Mouse (Mus musculus) bone marrow, adult 2 months (tissue): ENCODE data around the gene Tmcc3. TPM values are rescaled to one million over a fixed set of nuclear protein-coding genes. Genes with fewer than 3 reads are reported as not detected.

Source experiments
- H3K27ac ChIP-seq: fragments of 200-500 bp; 2 replicates; pipeline ENCODE4 v1.5.1; 2012; ENCODE audit warnings: low read depth, mild to moderate bottlenecking, control low read depth, inconsistent platforms, low read length; ENCODE audit not compliant: control insufficient read depth, poor library complexity, insufficient read depth
- H3K4me1 ChIP-seq: fragments of 200-500 bp; 2 replicates; pipeline ENCODE4 v1.6.1; 2011; ENCODE audit warnings: low read length; ENCODE audit not compliant: control insufficient read depth, insufficient read depth
- H3K4me3 ChIP-seq: fragments of 200-500 bp; replicated peaks from 2 replicates; pipeline ENCODE3; 2011; ENCODE audit warnings: mild to moderate bottlenecking, low read depth, low read length, control low read depth; ENCODE audit not compliant: control insufficient read depth
- CTCF ChIP-seq: fragments of 200-500 bp; IDR thresholded peaks from 2 replicates; pipeline ENCODE4 v1.5.1; 2011; ENCODE audit warnings: low read length, control low read depth; ENCODE audit not compliant: control insufficient read depth, insufficient read depth
- POLR2A ChIP-seq: fragments of 200-500 bp; IDR thresholded peaks from 2 replicates; pipeline ENCODE4 v1.6.1; 2011; ENCODE audit warnings: low read depth, mild to moderate bottlenecking, control low read depth, low read length, borderline replicate concordance; ENCODE audit not compliant: control insufficient read depth
- WGBS: fragments of 180-500 bp; shearing (Covaris S2); methylation state at CpG from one replicate; pipeline ENCODE4 v1.1.7; 2018; 5-methylcytosine and 5-hydroxymethylcytosine counted together
- polyA plus RNA-seq: library from polyadenylated mRNA; stranded (reverse); fragments of >200 nt; gene quantifications from 2 replicates; pipeline ENCODE4 v1.2.4, GENCODE M21; 2011; ENCODE audit warnings: low replicate concordance; ENCODE audit not compliant: missing spikeins, insufficient read depth, insufficient read length

Tmcc3 gene
- polyA plus RNA-seq, 1 experiment: 5.9 TPM

DNA sequence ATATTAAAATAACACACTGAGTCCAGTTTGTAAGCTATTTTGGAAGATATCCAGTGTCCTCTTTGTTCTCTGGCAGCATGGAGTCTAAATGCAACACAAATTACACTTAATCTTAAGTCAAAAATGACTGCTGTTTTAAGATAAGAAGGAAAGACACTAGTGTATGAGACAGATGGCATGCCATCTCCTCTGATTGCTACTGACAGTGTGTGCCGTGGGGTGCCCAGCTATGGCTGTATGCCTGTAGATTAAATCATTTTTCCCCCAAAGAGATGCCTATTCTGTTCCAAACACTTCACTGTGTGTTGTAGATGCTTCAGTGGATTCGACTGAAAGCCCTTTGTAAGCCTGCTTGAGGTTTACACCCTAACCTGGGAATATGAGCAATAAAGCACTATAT, 59.5 kb downstream of the Tmcc3 start:
- H3K4me1 ChIP-seq: no peaks in the 10 kb centered on the region
- H3K27ac ChIP-seq: no peak overlapping the region
- WGBS: 67% methylated on average over 2 of the region's 2 CpGs
- no peak for TF ChIP-seq POLR2A
- no peak for TF ChIP-seq CTCF
- no peak overlapping the region for H3K4me3 ChIP-seq

DNA sequence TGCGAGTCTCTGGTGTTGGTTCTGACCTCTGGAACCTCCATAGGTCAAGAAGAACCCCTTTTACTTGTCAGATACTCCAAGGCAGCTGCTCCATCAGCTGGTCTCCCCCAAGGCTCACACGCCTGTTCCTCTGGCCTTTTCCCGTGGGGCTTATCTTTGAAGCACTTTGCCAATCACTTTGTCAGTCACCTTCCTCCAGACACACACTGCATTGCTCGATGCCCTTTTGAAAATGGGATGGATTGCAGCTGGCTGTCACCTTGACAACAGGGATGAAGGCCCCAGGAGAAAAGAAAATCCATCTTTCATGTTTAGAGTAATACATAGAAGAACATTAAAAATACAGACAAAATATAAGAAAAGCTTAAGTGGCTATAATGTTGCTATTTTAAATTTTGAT, 65.2 kb downstream of the Tmcc3 start:
- H3K4me1 ChIP-seq: peaks cover 2% of the 10 kb centered on the region; the same call in 1 of the 2 replicates
- H3K27ac ChIP-seq: no peak overlapping the region
- no peak overlapping the region for H3K4me3 ChIP-seq
- no peak for TF ChIP-seq CTCF
- no peak for TF ChIP-seq POLR2A
- 58% methylated on average over 4 of the region's 4 CpGs for WGBS

DNA sequence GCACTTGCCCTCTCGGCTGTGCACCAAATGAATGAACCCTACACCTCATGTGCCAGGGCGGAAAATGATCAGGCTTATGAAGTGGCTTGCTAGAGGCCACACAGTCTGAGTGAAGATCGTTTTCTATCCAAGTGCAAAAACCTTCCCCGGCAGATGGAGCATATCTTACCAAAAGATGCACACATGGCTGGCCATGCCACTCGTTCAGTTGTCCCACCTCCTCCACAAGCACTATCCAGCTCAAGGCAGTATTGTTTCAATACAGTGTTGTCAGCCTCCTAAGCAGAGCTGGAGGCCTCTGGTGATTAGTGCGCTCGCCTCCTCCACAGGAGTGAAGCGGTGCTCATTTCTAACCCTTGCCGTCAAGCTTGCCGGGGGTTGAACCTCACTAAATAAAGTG, 66.1 kb downstream of the Tmcc3 start:
- WGBS: 26% methylated on average over 10 of the region's 10 CpGs
- Histone ChIP-seq H3K4me1 (peaks cover 2% of the 10 kb centered on the region; the same call in 1 of the 2 replicates), H3K4me3 (peak overlapping the region; percentile 12), H3K27ac (no peak overlapping the region)
- TF ChIP-seq CTCF (no peak), POLR2A (no peak)

DNA sequence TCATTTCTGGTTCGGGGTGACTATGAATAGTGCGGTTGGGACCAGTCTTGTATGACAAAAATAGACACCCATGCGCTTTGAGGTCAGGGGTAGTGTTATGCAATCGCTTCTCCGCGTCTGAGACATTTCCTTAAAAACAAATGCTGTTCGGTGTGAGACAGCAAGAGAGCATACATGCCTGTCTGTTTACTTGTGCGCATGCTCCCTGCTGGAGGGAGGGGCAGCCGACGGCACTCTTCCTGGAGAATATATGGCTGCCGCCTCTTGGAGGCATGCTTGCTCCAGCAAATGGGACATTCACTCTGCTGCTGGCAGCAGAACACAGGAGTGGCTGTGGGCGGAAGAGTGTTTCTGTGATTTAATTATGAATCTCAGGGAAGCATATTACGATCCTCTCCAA, 66.6 kb downstream of the Tmcc3 start:
- H3K4me3 ChIP-seq: peak overlapping the region; percentile 24
- H3K4me1 ChIP-seq: peaks cover 2% of the 10 kb centered on the region; the same call in 1 of the 2 replicates
- WGBS: 4% methylated on average over 13 of the region's 13 CpGs
- TF ChIP-seq POLR2A (no peak), CTCF (0 out of 2 replicates have a peak, but pooled peaks have one; percentile 1)
- H3K27ac ChIP-seq: no peak overlapping the region

DNA sequence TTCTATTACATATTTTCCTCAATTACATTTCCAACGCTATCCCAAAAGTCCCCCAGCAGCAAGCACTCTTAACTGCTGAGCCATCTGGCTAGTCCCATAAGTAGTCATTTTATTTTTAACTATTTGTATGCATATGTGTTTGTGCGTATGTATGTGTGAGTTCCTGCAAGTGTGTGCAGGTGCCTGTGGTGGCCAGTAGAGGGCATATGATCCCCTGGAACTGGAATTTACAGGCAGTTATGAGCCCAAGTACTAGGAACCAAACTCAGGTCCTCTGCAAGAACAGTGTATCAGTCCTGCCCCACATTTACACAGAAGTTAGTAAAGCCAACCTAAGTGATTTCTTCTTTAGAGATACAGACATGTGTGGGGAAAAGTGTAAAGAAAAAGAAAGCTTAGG, 68.3 kb downstream of the Tmcc3 start:
- Histone ChIP-seq H3K4me3 (no peak overlapping the region), H3K27ac (no peak overlapping the region), H3K4me1 (peaks cover 2% of the 10 kb centered on the region; the same call in 1 of the 2 replicates)
- TF ChIP-seq CTCF (0 out of 2 replicates have a peak, but pooled peaks have one; percentile 15), POLR2A (no peak)
- 91% methylated on average over 2 of the region's 2 CpGs for WGBS

DNA sequence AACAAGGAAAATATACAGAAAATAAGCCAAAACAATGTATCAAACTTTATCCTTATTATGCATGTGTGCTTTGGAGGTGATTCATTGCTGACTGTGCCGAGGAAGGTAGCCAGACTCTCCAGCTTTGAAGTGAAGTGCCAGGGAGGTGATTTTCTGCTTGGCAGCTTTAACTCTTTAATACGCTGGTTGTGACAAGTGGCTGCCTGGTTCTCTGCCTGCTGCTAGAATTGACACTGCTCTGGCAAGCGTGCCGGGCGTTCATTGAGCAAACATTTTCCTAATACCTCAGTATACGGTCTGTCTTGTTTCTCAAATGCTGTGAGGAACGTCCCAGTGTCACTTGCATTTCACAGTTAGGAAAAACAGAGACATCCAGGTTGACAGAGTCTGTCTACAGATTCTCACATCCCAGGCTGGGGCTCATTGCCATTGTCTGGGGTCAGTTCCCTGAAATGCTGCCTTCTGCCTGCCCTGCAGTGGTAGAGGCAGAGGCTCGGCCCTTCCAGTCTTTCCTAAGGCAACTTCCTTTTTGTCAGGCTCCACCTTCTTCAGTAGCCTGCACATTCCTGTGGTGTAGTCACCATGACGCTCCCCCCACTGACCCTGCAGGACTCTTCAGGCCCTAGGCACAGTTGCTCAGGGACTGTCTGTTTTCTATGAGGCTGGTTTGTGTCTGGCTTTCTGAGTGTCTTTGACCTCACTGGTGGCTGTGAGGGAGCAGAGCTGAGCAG, 69.1 kb downstream of the Tmcc3 start:
- Histone ChIP-seq H3K4me3 (no peak overlapping the region), H3K27ac (no peak overlapping the region), H3K4me1 (peaks cover 2% of the 10 kb centered on the region; the same call in 1 of the 2 replicates)
- 58% methylated on average over 9 of the region's 9 CpGs for WGBS
- TF ChIP-seq CTCF (no peak), POLR2A (no peak)

DNA sequence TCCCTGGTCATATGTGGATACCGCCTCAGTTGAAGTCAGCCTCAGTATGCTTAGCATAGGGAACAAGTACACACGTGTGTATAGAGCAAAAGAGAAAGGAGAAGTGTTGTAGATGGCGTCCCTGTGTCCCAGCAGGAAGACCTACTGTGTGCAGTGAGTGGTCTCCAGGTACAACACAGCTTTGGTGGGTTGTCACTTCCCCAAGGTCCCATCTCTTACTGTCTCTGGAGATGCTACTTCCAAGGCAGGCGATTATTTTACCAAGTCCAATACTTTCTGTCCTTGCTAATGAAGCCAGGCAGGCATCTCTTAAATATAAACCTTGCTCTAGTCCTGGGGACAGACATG, 69.6 kb downstream of the Tmcc3 start:
- TF ChIP-seq POLR2A (no peak), CTCF (no peak)
- WGBS: 44% methylated on average over 4 of the region's 4 CpGs
- H3K4me3 ChIP-seq: no peak overlapping the region
- peaks cover 2% of the 10 kb centered on the region; the same call in 1 of the 2 replicates for H3K4me1 ChIP-seq
- H3K27ac ChIP-seq: no peak overlapping the region

DNA sequence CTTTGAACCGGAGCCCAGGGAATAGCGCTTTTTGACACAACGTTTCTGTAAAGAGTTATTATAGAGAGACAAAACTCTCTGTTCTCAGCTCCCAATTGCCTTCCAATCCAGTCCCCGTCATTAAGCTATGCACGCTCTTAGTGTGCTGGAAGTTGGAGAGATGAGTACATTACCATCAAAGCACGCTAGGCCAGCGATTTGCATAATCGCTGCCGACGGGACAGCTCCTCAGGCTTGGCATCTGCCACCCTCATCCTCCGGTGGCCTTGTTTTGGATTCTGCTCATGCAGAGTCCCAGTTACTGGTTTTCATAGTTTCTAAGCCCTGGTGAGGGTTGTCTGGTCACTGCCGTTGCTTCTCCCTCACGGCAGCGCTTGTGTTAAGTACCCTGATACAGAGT, 70.9 kb downstream of the Tmcc3 start:
- Histone ChIP-seq H3K4me1 (peaks cover 2% of the 10 kb centered on the region; the same call in 1 of the 2 replicates), H3K4me3 (no peak overlapping the region), H3K27ac (no peak overlapping the region)
- no peak for TF ChIP-seq POLR2A
- no peak for TF ChIP-seq CTCF
- 90% methylated on average over 14 of the region's 14 CpGs for WGBS
